Mouse (Mus musculus): Measurements from ENCODE around the gene Rbfox2. TPM values are rescaled to one million over a fixed set of nuclear protein-coding genes. Genes with fewer than 3 reads are reported as not detected.

Rbfox2 gene
- polyA plus RNA-seq, 2 experiments: 94.7 to 189 TPM

- Histone ChIP-seq H3K36me3 (ENCODE audit: control insufficient read depth, insufficient read depth, low read length) (no peaks in the 10 kb centered on the region), H3K4me2 (replicated peaks; ENCODE audit: low read depth, low read length, severe bottlenecking) (peak overlapping the region; percentile 34), H3K9me3 (ENCODE audit: control insufficient read depth, low read length) (no peaks in the 10 kb centered on the region), H3K9ac (ENCODE audit: low read depth, low read length, severe bottlenecking) (no peak overlapping the region), H3K4me3 (replicated peaks; ENCODE audit: low read length) (no peak overlapping the region), H3K27ac (replicated peaks; ENCODE audit: low read depth, low read length) (peak overlapping the region; percentile 85), H3K27me3 (ENCODE audit: control insufficient read depth, insufficient read depth, low read length) (no peaks in the 10 kb centered on the region), H3K4me1 (ENCODE audit: control insufficient read depth, insufficient read depth, low read length) (peaks cover 55% of the 10 kb centered on the region)
- DNase-seq (ENCODE audit: low spot score) (no peak), ATAC-seq (ENCODE audit: low FRiP score, low read depth) (peak; percentile 23; the same call in 1 of the 2 replicates)
- TF ChIP-seq POLR2A (IDR thresholded peaks at IDR 0.05; ENCODE audit: borderline replicate concordance, extremely low read depth, insufficient read depth, insufficient read length): no peak
- 11% methylated on average over 5 of the region's 5 CpGs for WGBS
These were observed 91.5 kb downstream of the Rbfox2 start for GRCm38 (mm10) chr15:77215178-77215800.

- no peak for TF ChIP-seq POLR2A (IDR thresholded peaks at IDR 0.05; ENCODE audit: borderline replicate concordance, extremely low read depth, insufficient read depth, insufficient read length)
- Histone ChIP-seq H3K9ac (ENCODE audit: low read depth, low read length, severe bottlenecking) (no peak overlapping the region), H3K4me1 (ENCODE audit: control insufficient read depth, insufficient read depth, low read length) (peaks cover 49% of the 10 kb centered on the region), H3K4me3 (replicated peaks; ENCODE audit: low read length) (no peak overlapping the region), H3K36me3 (ENCODE audit: control insufficient read depth, insufficient read depth, low read length) (no peaks in the 10 kb centered on the region), H3K27ac (replicated peaks; ENCODE audit: low read depth, low read length) (peak overlapping the region; percentile 85), H3K27me3 (ENCODE audit: control insufficient read depth, insufficient read depth, low read length) (no peaks in the 10 kb centered on the region), H3K9me3 (ENCODE audit: control insufficient read depth, low read length) (no peaks in the 10 kb centered on the region), H3K4me2 (replicated peaks; ENCODE audit: low read depth, low read length, severe bottlenecking) (0 out of 2 replicates have a peak overlapping the region, but pooled peaks have one; percentile 8)
- WGBS: 27% methylated on average over 8 of the region's 8 CpGs
- peak; percentile 84 for ATAC-seq (ENCODE audit: low FRiP score, low read depth)
- DNase-seq (ENCODE audit: low spot score): peak; percentile 93
These were observed 92.2 kb downstream of the Rbfox2 start for GRCm38 (mm10) chr15:77214410-77215107.

DNA sequence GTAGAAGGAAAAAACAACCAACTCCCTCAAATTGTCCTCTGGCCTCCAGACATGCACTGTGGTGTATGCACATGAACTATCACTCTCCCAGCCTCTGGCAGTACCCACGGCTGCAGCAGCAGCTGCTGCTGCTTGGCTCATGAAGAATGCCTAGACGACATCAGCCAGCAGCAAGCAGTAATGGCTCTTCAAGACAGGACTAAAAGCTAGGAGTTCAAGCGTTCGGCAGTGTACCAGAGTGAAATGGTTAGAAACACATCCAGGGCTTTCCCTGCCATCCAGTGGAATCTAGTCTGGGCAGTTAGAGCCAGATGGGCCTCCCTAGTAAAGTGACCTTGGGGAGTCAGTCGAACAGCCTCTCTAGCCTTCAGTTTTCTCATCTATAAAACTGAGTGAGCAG is 93.0 kb downstream of the Rbfox2 start:
- peak overlapping the region; percentile 73 for H3K27ac ChIP-seq (replicated peaks; ENCODE audit: low read depth, low read length)

DNA sequence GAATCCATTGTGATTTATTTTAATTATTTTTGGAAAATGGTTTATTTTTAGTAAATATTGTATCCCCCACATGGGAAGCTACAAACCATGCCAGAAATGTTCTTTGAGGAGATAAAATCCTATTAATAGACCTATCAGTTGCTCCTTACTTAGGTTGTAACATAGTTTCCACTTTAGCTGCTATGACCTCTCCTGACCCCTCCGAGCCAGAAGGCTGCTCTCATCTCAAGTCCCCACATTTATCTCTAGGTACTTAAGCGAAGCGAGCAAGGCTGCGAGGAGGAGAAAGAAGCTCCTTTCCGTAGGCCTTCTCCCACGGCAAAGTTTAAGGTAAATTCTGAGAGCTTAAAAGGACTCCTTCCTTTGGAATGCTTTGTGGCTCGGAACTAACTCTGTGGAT is 94.0 kb downstream of the Rbfox2 start:
- Histone ChIP-seq H3K27me3 (ENCODE audit: control insufficient read depth, insufficient read depth, low read length) (no peaks in the 10 kb centered on the region), H3K4me2 (replicated peaks; ENCODE audit: low read depth, low read length, severe bottlenecking) (no peak overlapping the region), H3K9ac (ENCODE audit: low read depth, low read length, severe bottlenecking) (no peak overlapping the region), H3K27ac (replicated peaks; ENCODE audit: low read depth, low read length) (peak overlapping the region; percentile 40; the same call in 1 of the 2 replicates), H3K4me1 (ENCODE audit: control insufficient read depth, insufficient read depth, low read length) (peaks cover 51% of the 10 kb centered on the region), H3K9me3 (ENCODE audit: control insufficient read depth, low read length) (no peaks in the 10 kb centered on the region), H3K36me3 (ENCODE audit: control insufficient read depth, insufficient read depth, low read length) (no peaks in the 10 kb centered on the region), H3K4me3 (replicated peaks; ENCODE audit: low read length) (no peak overlapping the region)
- WGBS: 60% methylated on average over 7 of the region's 7 CpGs
- ATAC-seq (ENCODE audit: low FRiP score, low read depth) (no peak), DNase-seq (ENCODE audit: low spot score) (no peak)
- no peak for TF ChIP-seq POLR2A (IDR thresholded peaks at IDR 0.05; ENCODE audit: borderline replicate concordance, extremely low read depth, insufficient read depth, insufficient read length)

More for the DNA sequence above, 93.0 kb downstream of the Rbfox2 start:
- ATAC-seq (ENCODE audit: low FRiP score, low read depth): no peak
- H3K4me1 ChIP-seq (ENCODE audit: control insufficient read depth, insufficient read depth, low read length): peaks cover 53% of the 10 kb centered on the region
- no peaks in the 10 kb centered on the region for H3K36me3 ChIP-seq (ENCODE audit: control insufficient read depth, insufficient read depth, low read length)
- WGBS: 13% methylated on average over 5 of the region's 5 CpGs
- H3K9ac ChIP-seq (ENCODE audit: low read depth, low read length, severe bottlenecking): 0 out of 2 replicates have a peak overlapping the region, but pooled peaks have one; percentile 34
- no peaks in the 10 kb centered on the region for H3K9me3 ChIP-seq (ENCODE audit: control insufficient read depth, low read length)
- TF ChIP-seq POLR2A (IDR thresholded peaks at IDR 0.05; ENCODE audit: borderline replicate concordance, extremely low read depth, insufficient read depth, insufficient read length): no peak
- no peak overlapping the region for H3K4me3 ChIP-seq (replicated peaks; ENCODE audit: low read length)
- 0 out of 2 replicates have a peak overlapping the region, but pooled peaks have one; percentile 8 for H3K4me2 ChIP-seq (replicated peaks; ENCODE audit: low read depth, low read length, severe bottlenecking)
- DNase-seq (ENCODE audit: low spot score): no peak
- H3K27me3 ChIP-seq (ENCODE audit: control insufficient read depth, insufficient read depth, low read length): no peaks in the 10 kb centered on the region

DNA sequence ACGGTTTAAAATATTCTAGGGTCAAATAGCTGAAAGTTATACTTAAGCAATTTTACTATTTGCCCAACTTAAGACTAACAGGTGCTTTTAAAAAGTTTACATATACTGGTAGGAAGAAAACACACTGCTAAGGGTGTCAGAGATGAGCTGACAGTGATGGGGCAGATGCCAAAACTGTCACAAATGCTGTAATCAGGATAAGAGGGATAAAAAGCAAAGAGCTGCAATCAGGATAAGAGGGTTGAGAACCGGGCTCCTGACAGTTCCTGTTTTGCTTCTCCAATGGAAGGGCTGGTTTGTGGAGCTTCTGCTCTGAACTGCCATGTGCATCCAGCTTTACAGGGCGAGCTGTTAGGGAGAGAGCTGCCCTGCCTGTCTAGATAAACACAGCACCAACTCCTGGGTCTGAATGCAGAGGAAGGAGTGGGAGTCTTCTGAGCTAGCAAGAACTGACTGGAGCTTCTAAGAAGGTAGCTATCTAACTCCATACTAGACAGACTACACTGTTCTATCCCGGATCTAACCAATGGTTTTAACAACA is 94.5 kb downstream of the Rbfox2 start:
- no peak for TF ChIP-seq POLR2A (IDR thresholded peaks at IDR 0.05; ENCODE audit: borderline replicate concordance, extremely low read depth, insufficient read depth, insufficient read length)
- no peak for DNase-seq (ENCODE audit: low spot score)
- H3K9me3 ChIP-seq (ENCODE audit: control insufficient read depth, low read length): no peaks in the 10 kb centered on the region
- no peak for ATAC-seq (ENCODE audit: low FRiP score, low read depth)
- H3K9ac ChIP-seq (ENCODE audit: low read depth, low read length, severe bottlenecking): no peak overlapping the region
- no peaks in the 10 kb centered on the region for H3K27me3 ChIP-seq (ENCODE audit: control insufficient read depth, insufficient read depth, low read length)
- peaks cover 47% of the 10 kb centered on the region for H3K4me1 ChIP-seq (ENCODE audit: control insufficient read depth, insufficient read depth, low read length)
- no peaks in the 10 kb centered on the region for H3K36me3 ChIP-seq (ENCODE audit: control insufficient read depth, insufficient read depth, low read length)
- WGBS: 67% methylated on average over 4 of the region's 4 CpGs
- no peak overlapping the region for H3K4me3 ChIP-seq (replicated peaks; ENCODE audit: low read length)
- no peak overlapping the region for H3K27ac ChIP-seq (replicated peaks; ENCODE audit: low read depth, low read length)
- no peak overlapping the region for H3K4me2 ChIP-seq (replicated peaks; ENCODE audit: low read depth, low read length, severe bottlenecking)
